13 mouse cellular contexts compared by ENCODE assay signal in genomic region chr6:53666503-53666902, GRCm38 (mm10).
"Had no signal": no experiment of that assay in that cellular context is flagged by ENCODE, and none has a peak within 500 bp of the region (broad histone marks: within the 10 kb centered on the region; RNA-seq: fewer than 3 reads in every experiment).

No protein-coding gene starts in this region.

- H3K27me3 ChIP-seq: midbrain, embryonic 13.5 days; midbrain, embryonic 15.5 days; neural tube, embryonic 12.5 days had no signal

- H3K36me3 ChIP-seq: midbrain, embryonic 13.5 days; midbrain, embryonic 15.5 days; neural tube, embryonic 12.5 days had no signal

- H3K4me2 ChIP-seq: lung, embryonic 14.5 days; midbrain, embryonic 11.5 days; midbrain, embryonic 13.5 days; midbrain, embryonic 15.5 days; neural tube, embryonic 12.5 days had no signal

- DNase-seq: lung, adult 18-20 months; lung, embryonic 14.5 days; lung, postnatal 10 days; lung, postnatal 4 days; right cerebral cortex, postnatal 14 days; thymus, adult 18-20 months; thymus, postnatal 14 days; thymus, postnatal 36 days had no signal

- H3K27ac ChIP-seq: midbrain, embryonic 13.5 days; midbrain, embryonic 15.5 days; neural tube, embryonic 12.5 days had no signal

- ATAC-seq: midbrain, embryonic 13.5 days; midbrain, embryonic 15.5 days had no signal

- H3K4me1 ChIP-seq: megakaryocyte, embryonic 14.5 days had no signal

- H3K9ac ChIP-seq: lung, embryonic 14.5 days; midbrain, embryonic 13.5 days; midbrain, embryonic 15.5 days; neural tube, embryonic 12.5 days had no signal

- H3K4me3 ChIP-seq: megakaryocyte, embryonic 14.5 days; midbrain, embryonic 13.5 days; midbrain, embryonic 15.5 days; neural tube, embryonic 12.5 days had no signal

- H3K9me3 ChIP-seq: megakaryocyte, embryonic 14.5 days; midbrain, embryonic 13.5 days; midbrain, embryonic 15.5 days; neural tube, embryonic 12.5 days had no signal
